Mouse (Mus musculus) neural tube, embryonic 14.5 days (tissue): ENCODE data around the gene E130114P18Rik. TPM values are rescaled to one million over a fixed set of nuclear protein-coding genes. Genes with fewer than 3 reads are reported as not detected.

Experiments used
- ATAC-seq: fragments of 200-750 bp; cut with Nextera tagmentation; 2 replicates; pipeline ENCODE4 v1.8.0; 2017; ENCODE audit warnings: low read depth, mild to moderate bottlenecking, moderate TSS enrichment, moderate library complexity
- H3K27ac ChIP-seq: fragments of 300-500 bp; sonication (generic); 2 replicates; pipeline ENCODE4 v1.5.1; 2014; ENCODE audit warnings: low read depth, mild to moderate bottlenecking, control low read depth, low read length, moderate library complexity, mixed read lengths
- H3K27me3 ChIP-seq: fragments of 300-500 bp; sonication (generic); 2 replicates; pipeline ENCODE4 v1.6.1; 2014; ENCODE audit warnings: low read length; ENCODE audit not compliant: control insufficient read depth, insufficient read depth
- H3K36me3 ChIP-seq: fragments of 300-500 bp; sonication (generic); 2 replicates; pipeline ENCODE4 v1.6.1; 2014; ENCODE audit warnings: low read length, mixed read lengths; ENCODE audit not compliant: control insufficient read depth, insufficient read depth
- H3K4me1 ChIP-seq: fragments of 300-500 bp; sonication (generic); 2 replicates; pipeline ENCODE4 v1.6.1; 2014; ENCODE audit warnings: low read length; ENCODE audit not compliant: control insufficient read depth, insufficient read depth
- H3K4me2 ChIP-seq: fragments of 300-500 bp; sonication (generic); 2 replicates; pipeline ENCODE4 v1.6.1; 2014; ENCODE audit warnings: mild to moderate bottlenecking, low read depth, low read length, control low read depth
- H3K4me3 ChIP-seq: fragments of 300-500 bp; sonication (generic); 2 replicates; pipeline ENCODE4 v1.5.1; 2014; ENCODE audit warnings: low read depth, low read length, control low read depth, mixed read lengths
- H3K9ac ChIP-seq: fragments of 300-500 bp; sonication (generic); replicated peaks from 2 replicates; pipeline ENCODE4 v1.6.1; 2014; ENCODE audit warnings: low read depth, mild to moderate bottlenecking, control low read depth, low read length, mixed read lengths
- H3K9me3 ChIP-seq: fragments of 300-500 bp; sonication (generic); 2 replicates; pipeline ENCODE4 v1.6.1; 2016; ENCODE audit warnings: low read length; ENCODE audit not compliant: control insufficient read depth
- whole genome bisulfite sequencing: fragments of 180-500 bp; shearing (Covaris S2); extraction: QIAGEN DNeasy Blood & Tissue Kit; methylation state at CpG from one replicate; pipeline ENCODE4 v1.1.7; 2014; 5-methylcytosine and 5-hydroxymethylcytosine counted together
- polyA plus RNA-seq: library from polyadenylated mRNA; unstranded; fragments of >200 nt; fragmentation: Nextera tagmentation; extraction: Ambion mirVana; gene quantifications from 2 replicates; pipeline ENCODE4 v1.2.1, GENCODE M21; 2014

The E130114P18Rik gene
- polyA plus RNA-seq, 1 experiment from 2014 or later = 22.6 TPM

GRCm38 (mm10) chr4:97581314-97582063 lies 196.4 kb downstream of the E130114P18Rik start:
- no peak overlapping the region; the same call in 1 of the 2 replicates for H3K9ac ChIP-seq
- H3K4me3 ChIP-seq = no peak overlapping the region
- H3K9me3 ChIP-seq = no peaks in the 10 kb centered on the region
- peak overlapping the region; percentile 34; the same call in 1 of the 2 replicates for H3K4me2 ChIP-seq
- 47% methylated on average over 12 of the region's 12 CpGs for WGBS
- no peaks in the 10 kb centered on the region for H3K36me3 ChIP-seq
- H3K27me3 ChIP-seq = no peaks in the 10 kb centered on the region
- peak overlapping the region; percentile 52 for H3K27ac ChIP-seq
- H3K4me1 ChIP-seq = no peaks in the 10 kb centered on the region; the same call in 1 of the 2 replicates
- no peak for ATAC-seq

GRCm38 (mm10) chr4:97580906-97581305 lies 197.0 kb downstream of the E130114P18Rik start:
- WGBS = 71% methylated on average over 7 of the region's 7 CpGs
- ATAC-seq = no peak
- Histone ChIP-seq H3K36me3 (no peaks in the 10 kb centered on the region), H3K4me1 (no peaks in the 10 kb centered on the region; the same call in 1 of the 2 replicates), H3K27me3 (no peaks in the 10 kb centered on the region), H3K4me2 (no peak overlapping the region; the same call in 1 of the 2 replicates), H3K27ac (no peak overlapping the region; the same call in 1 of the 2 replicates), H3K9me3 (no peaks in the 10 kb centered on the region), H3K9ac (no peak overlapping the region), H3K4me3 (no peak overlapping the region)

- Histone ChIP-seq H3K27me3 (no peaks in the 10 kb centered on the region), H3K4me3 (no peak overlapping the region), H3K27ac (no peak overlapping the region), H3K4me1 (no peaks in the 10 kb centered on the region), H3K36me3 (no peaks in the 10 kb centered on the region), H3K4me2 (no peak overlapping the region), H3K9ac (no peak overlapping the region), H3K9me3 (no peaks in the 10 kb centered on the region)
- no peak for ATAC-seq
- 81% methylated on average over 9 of the region's 9 CpGs for WGBS
Measured at GRCm38 (mm10) chr4:97578571-97579165, 199.2 kb downstream of the E130114P18Rik start.

GRCm38 (mm10) chr4:97577431-97577830 lies 200.4 kb downstream of the E130114P18Rik start:
- WGBS = 74% methylated on average over 5 of the region's 5 CpGs
- Histone ChIP-seq H3K9ac (no peak overlapping the region), H3K4me2 (no peak overlapping the region), H3K36me3 (no peaks in the 10 kb centered on the region), H3K4me1 (no peaks in the 10 kb centered on the region), H3K9me3 (no peaks in the 10 kb centered on the region), H3K27me3 (no peaks in the 10 kb centered on the region), H3K4me3 (no peak overlapping the region), H3K27ac (no peak overlapping the region)
- ATAC-seq = no peak

DNA sequence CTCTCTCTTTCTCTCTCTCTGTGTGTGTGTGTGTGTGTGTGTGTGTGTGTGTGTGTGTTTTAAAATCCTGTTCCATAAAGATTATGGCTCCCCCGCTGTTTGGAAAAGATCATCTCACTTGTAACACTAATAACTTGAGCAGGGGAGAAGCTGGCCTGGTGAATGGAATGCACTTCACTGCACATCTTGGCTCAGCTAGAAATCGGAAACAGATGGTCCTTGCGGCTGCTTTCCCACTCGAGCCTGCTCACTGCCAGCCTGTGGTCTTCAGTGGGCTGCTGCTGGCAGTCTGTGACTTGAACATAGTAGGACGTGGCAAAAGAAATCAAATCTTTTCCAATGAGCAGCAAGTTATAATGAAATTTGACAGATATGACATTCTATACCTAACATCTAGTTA lies 202.4 kb downstream of the E130114P18Rik start:
- WGBS = 37% methylated on average over 5 of the region's 5 CpGs
- H3K27ac ChIP-seq = no peak overlapping the region

DNA sequence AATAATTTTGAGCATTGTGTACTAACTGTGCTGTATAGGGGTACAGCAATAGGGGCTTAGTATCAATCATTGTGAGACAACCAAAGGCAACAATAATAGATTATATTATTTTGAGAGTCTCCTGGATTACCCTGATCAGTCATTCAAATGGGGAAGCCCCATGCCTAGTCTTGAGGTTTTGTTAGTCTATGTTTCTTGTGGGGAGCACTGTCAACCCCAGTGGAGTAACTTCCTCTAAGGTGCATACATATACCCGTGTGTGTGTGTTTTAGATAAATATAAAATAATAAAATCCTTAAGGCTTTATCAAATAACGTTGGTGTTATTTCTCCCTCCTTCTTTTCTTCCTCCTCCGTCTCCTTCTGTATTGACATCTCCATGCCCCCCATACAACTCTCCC lies 208.6 kb downstream of the E130114P18Rik start:
- H3K4me2 ChIP-seq = no peak overlapping the region
- WGBS = 88% methylated on average over 3 of the region's 3 CpGs
- ATAC-seq = no peak
- H3K9ac ChIP-seq = no peak overlapping the region
- no peaks in the 10 kb centered on the region for H3K4me1 ChIP-seq
- H3K9me3 ChIP-seq = no peaks in the 10 kb centered on the region
- no peaks in the 10 kb centered on the region for H3K27me3 ChIP-seq
- no peaks in the 10 kb centered on the region for H3K36me3 ChIP-seq
- H3K27ac ChIP-seq = no peak overlapping the region
- H3K4me3 ChIP-seq = no peak overlapping the region

More for the DNA sequence above, 202.4 kb downstream of the E130114P18Rik start:
- H3K4me3 ChIP-seq = no peak overlapping the region
- H3K9me3 ChIP-seq = no peaks in the 10 kb centered on the region
- no peak overlapping the region for H3K9ac ChIP-seq
- no peaks in the 10 kb centered on the region for H3K4me1 ChIP-seq
- H3K4me2 ChIP-seq = no peak overlapping the region
- peak; percentile 75 for ATAC-seq
- H3K27me3 ChIP-seq = no peaks in the 10 kb centered on the region
- H3K36me3 ChIP-seq = no peaks in the 10 kb centered on the region

DNA sequence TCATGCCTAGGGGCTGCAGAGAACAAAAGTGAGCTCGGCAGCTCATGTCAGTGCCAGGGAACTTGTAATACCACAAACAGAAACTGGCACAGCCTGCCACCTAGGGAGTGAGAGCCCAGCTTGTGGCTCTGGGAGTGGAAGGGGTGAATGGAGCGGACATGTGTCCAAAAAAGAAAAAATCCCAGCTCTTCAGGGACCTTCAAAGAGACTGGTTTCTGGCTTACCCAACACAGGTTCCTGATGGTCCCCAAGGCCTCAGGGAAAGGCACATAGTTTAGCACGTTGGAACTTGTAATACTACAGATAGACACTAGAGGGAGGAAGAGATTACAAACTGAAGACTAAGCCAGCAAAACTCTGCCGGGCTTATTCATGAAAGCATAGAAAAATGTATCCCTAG lies 213.2 kb downstream of the E130114P18Rik start:
- ATAC-seq = no peak
- Histone ChIP-seq H3K4me3 (no peak overlapping the region), H3K27ac (no peak overlapping the region), H3K27me3 (no peaks in the 10 kb centered on the region), H3K9ac (no peak overlapping the region), H3K4me2 (no peak overlapping the region), H3K9me3 (no peaks in the 10 kb centered on the region), H3K4me1 (no peaks in the 10 kb centered on the region), H3K36me3 (no peaks in the 10 kb centered on the region)
- WGBS = 39% methylated on average over 4 of the region's 4 CpGs

GRCm38 (mm10) chr4:97564199-97564598 lies 213.7 kb downstream of the E130114P18Rik start:
- 86% methylated on average over 6 of the region's 6 CpGs for WGBS
- ATAC-seq = no peak
- H3K4me2 ChIP-seq = no peak overlapping the region
- no peaks in the 10 kb centered on the region for H3K9me3 ChIP-seq
- no peak overlapping the region for H3K27ac ChIP-seq
- H3K36me3 ChIP-seq = no peaks in the 10 kb centered on the region
- no peak overlapping the region for H3K9ac ChIP-seq
- no peaks in the 10 kb centered on the region for H3K4me1 ChIP-seq
- H3K4me3 ChIP-seq = no peak overlapping the region
- no peaks in the 10 kb centered on the region for H3K27me3 ChIP-seq

GRCm38 (mm10) chr4:97557585-97557984 lies 220.3 kb downstream of the E130114P18Rik start:
- Histone ChIP-seq H3K4me1 (no peaks in the 10 kb centered on the region), H3K27ac (no peak overlapping the region), H3K4me2 (no peak overlapping the region), H3K9ac (no peak overlapping the region), H3K27me3 (no peaks in the 10 kb centered on the region), H3K4me3 (no peak overlapping the region), H3K9me3 (no peaks in the 10 kb centered on the region), H3K36me3 (no peaks in the 10 kb centered on the region)
- no peak for ATAC-seq
- WGBS = 70% methylated on average over 2 of the region's 2 CpGs
